Mouse (Mus musculus): ENCODE measurements around the gene Fhdc1. TPM values are rescaled to one million over a fixed set of nuclear protein-coding genes. Genes with fewer than 3 reads are reported as not detected.

The Fhdc1 gene
- polyA plus RNA-seq, 1 experiment from 2014 or later = 13.6 TPM

DNA sequence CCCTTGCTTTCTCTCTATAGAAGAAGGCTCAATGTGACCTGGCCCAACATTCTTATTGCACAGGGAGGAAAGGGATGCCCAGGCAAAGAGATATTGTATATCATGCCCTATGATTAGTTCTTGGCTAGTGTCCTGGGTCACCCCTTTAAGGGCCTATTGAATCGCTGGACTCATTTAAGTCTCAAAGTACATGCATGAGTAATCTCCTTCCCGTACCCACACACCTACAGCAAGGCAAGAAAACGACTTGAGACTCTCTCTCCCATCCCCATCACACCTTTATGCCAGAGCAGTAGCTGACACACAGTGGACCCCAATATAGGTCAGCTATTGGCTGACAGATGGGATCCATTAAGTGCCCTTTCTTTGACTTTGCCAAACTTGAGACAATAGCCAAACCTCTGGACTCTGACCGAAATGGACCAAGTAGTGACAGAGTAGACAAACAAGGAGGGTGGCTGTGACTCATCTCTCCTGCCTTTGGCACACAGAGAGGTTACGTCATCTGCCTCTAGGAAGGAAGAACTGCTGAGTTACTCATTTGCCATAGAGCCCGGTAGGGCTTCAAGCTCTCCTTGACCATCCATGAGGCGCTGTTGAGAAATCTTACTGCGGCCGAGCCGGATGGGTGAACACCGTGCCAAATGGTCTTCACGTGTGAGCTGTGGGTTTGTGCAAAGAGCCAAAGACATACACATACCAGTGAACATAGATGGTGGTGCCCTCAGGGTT, 51.1 kb downstream of the Fhdc1 start:
- peak; percentile 25; the same call in 1 of the 2 replicates for ATAC-seq (ENCODE audit: insufficient read depth, low FRiP score, low read depth)
- Histone ChIP-seq H3K4me2 (no peak overlapping the region), H3K9ac (no peak overlapping the region), H3K27ac (peak overlapping the region; percentile 23; the same call in 1 of the 2 replicates), H3K27me3 (replicated peaks) (no peaks in the 10 kb centered on the region), H3K4me1 (peaks cover 20% of the 10 kb centered on the region), H3K36me3 (no peaks in the 10 kb centered on the region), H3K4me3 (replicated peaks) (no peak overlapping the region), H3K9me3 (no peaks in the 10 kb centered on the region)
- WGBS = 81% methylated on average over 12 of the region's 12 CpGs

- Histone ChIP-seq H3K9ac (no peak overlapping the region), H3K27me3 (replicated peaks) (no peaks in the 10 kb centered on the region), H3K4me2 (no peak overlapping the region), H3K4me3 (replicated peaks) (no peak overlapping the region), H3K36me3 (no peaks in the 10 kb centered on the region), H3K27ac (peak overlapping the region; percentile 60), H3K4me1 (peaks cover 20% of the 10 kb centered on the region), H3K9me3 (no peaks in the 10 kb centered on the region)
- 54% methylated on average over 5 of the region's 5 CpGs for WGBS
- ATAC-seq (ENCODE audit: insufficient read depth, low FRiP score, low read depth) = peak; percentile 82
Observed at GRCm38 (mm10) chr3:84427779-84428178, 52.5 kb downstream of the Fhdc1 start.

GRCm38 (mm10) chr3:84422340-84422739, 57.9 kb downstream of the Fhdc1 start:
- Histone ChIP-seq H3K4me1 (no peaks in the 10 kb centered on the region), H3K4me2 (no peak overlapping the region), H3K36me3 (no peaks in the 10 kb centered on the region), H3K27ac (no peak overlapping the region), H3K9ac (no peak overlapping the region), H3K27me3 (replicated peaks) (no peaks in the 10 kb centered on the region), H3K4me3 (replicated peaks) (no peak overlapping the region), H3K9me3 (no peaks in the 10 kb centered on the region)
- no peak for ATAC-seq (ENCODE audit: insufficient read depth, low FRiP score, low read depth)
- WGBS = 48% methylated on average over 5 of the region's 5 CpGs

- WGBS = 58% methylated on average over 4 of the region's 4 CpGs
- Histone ChIP-seq H3K36me3 (no peaks in the 10 kb centered on the region), H3K27ac (no peak overlapping the region), H3K9me3 (no peaks in the 10 kb centered on the region), H3K9ac (no peak overlapping the region), H3K27me3 (replicated peaks) (no peaks in the 10 kb centered on the region), H3K4me2 (no peak overlapping the region), H3K4me3 (replicated peaks) (no peak overlapping the region), H3K4me1 (peaks cover 4% of the 10 kb centered on the region; the same call in 1 of the 2 replicates)
- ATAC-seq (ENCODE audit: insufficient read depth, low FRiP score, low read depth) = peak; percentile 17; the same call in 1 of the 2 replicates
Observed at GRCm38 (mm10) chr3:84413868-84414267, 66.4 kb downstream of the Fhdc1 start.

DNA sequence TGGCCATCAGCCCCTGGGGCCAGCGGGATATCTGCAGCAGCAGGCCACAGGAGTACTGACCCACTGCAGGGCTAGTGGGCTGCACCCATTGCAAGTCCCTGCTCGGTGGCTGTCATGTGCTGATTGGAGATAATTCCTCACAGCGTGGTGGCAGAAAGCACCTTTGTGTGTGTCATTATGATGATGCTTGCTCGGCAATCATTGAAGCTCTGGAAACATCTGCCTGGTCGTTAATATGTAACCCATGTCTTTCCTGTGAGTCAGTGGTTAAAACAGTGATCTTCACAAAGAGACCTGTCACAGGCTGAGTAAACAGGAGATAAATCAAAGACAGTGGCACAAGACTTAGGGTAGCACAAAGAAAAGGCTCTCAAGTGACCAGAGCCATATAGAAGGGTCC, 67.3 kb downstream of the Fhdc1 start:
- H3K4me3 ChIP-seq (replicated peaks) = no peak overlapping the region
- no peak overlapping the region for H3K9ac ChIP-seq
- no peak overlapping the region for H3K27ac ChIP-seq
- no peaks in the 10 kb centered on the region for H3K9me3 ChIP-seq
- H3K4me2 ChIP-seq = no peak overlapping the region
- ATAC-seq (ENCODE audit: insufficient read depth, low FRiP score, low read depth) = no peak
- no peaks in the 10 kb centered on the region for H3K27me3 ChIP-seq (replicated peaks)
- WGBS = 45% methylated on average over 5 of the region's 5 CpGs
- peaks cover 4% of the 10 kb centered on the region; the same call in 1 of the 2 replicates for H3K4me1 ChIP-seq
- no peaks in the 10 kb centered on the region for H3K36me3 ChIP-seq

GRCm38 (mm10) chr3:84409474-84409862, 70.8 kb downstream of the Fhdc1 start:
- WGBS = 76% methylated on average over 3 of the region's 3 CpGs
- H3K27me3 ChIP-seq (replicated peaks) = no peaks in the 10 kb centered on the region
- 0 out of 2 replicates have a peak overlapping the region, but pooled peaks have one; percentile 16 for H3K27ac ChIP-seq
- no peak overlapping the region for H3K4me3 ChIP-seq (replicated peaks)
- no peaks in the 10 kb centered on the region for H3K36me3 ChIP-seq
- no peak overlapping the region for H3K9ac ChIP-seq
- no peaks in the 10 kb centered on the region for H3K9me3 ChIP-seq
- H3K4me2 ChIP-seq = no peak overlapping the region
- ATAC-seq (ENCODE audit: insufficient read depth, low FRiP score, low read depth) = no peak
- H3K4me1 ChIP-seq = peaks cover 4% of the 10 kb centered on the region; the same call in 1 of the 2 replicates

DNA sequence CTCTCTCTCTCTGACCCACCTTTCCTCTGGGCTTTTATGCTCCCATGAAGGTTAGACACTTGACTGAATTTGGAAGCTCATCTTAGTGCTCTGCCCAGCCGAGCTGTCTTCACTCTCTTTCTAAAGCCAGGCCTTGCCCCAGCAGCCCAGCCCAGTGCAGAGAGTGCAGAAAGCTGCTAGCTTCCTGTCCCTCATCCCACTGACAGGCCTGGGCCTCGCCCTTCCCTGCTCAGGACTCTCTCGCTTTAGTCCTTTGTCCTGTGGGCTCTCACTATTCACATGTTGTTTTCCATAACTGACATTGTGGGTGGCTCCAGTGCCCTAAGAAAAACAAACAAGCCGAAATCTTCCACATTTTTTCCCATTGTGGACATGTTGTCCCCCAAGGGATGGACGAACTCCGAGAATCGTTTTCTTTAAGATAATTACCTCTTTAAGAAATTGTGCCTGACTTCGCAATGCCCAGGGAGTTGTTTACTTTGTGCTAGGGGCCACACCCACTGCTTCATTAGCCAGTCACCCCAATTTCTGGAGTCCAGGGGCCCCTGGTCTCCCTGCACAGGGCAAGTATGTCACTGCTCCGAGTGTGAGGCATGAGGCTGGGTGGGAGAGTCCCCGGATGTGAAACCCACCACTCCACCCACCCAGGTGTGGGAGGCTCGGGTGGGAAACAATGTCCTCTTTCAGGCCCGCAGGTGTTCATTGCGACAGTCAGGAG, 71.3 kb downstream of the Fhdc1 start:
- Histone ChIP-seq H3K4me1 (peaks cover 4% of the 10 kb centered on the region; the same call in 1 of the 2 replicates), H3K4me2 (no peak overlapping the region), H3K27me3 (replicated peaks) (no peaks in the 10 kb centered on the region), H3K9me3 (no peaks in the 10 kb centered on the region), H3K4me3 (replicated peaks) (no peak overlapping the region), H3K9ac (no peak overlapping the region), H3K27ac (0 out of 2 replicates have a peak overlapping the region, but pooled peaks have one; percentile 16), H3K36me3 (no peaks in the 10 kb centered on the region)
- peak; percentile 20; the same call in 1 of the 2 replicates for ATAC-seq (ENCODE audit: insufficient read depth, low FRiP score, low read depth)
- WGBS = 48% methylated on average over 13 of the region's 13 CpGs

- 57% methylated on average over 4 of the region's 4 CpGs for WGBS
- Histone ChIP-seq H3K36me3 (no peaks in the 10 kb centered on the region), H3K4me1 (peaks cover 4% of the 10 kb centered on the region; the same call in 1 of the 2 replicates), H3K4me3 (replicated peaks) (no peak overlapping the region), H3K9me3 (no peaks in the 10 kb centered on the region), H3K27ac (no peak overlapping the region), H3K4me2 (no peak overlapping the region), H3K9ac (no peak overlapping the region), H3K27me3 (replicated peaks) (no peaks in the 10 kb centered on the region)
- ATAC-seq (ENCODE audit: insufficient read depth, low FRiP score, low read depth) = no peak
Observed at GRCm38 (mm10) chr3:84405523-84405922, 74.7 kb downstream of the Fhdc1 start.

DNA sequence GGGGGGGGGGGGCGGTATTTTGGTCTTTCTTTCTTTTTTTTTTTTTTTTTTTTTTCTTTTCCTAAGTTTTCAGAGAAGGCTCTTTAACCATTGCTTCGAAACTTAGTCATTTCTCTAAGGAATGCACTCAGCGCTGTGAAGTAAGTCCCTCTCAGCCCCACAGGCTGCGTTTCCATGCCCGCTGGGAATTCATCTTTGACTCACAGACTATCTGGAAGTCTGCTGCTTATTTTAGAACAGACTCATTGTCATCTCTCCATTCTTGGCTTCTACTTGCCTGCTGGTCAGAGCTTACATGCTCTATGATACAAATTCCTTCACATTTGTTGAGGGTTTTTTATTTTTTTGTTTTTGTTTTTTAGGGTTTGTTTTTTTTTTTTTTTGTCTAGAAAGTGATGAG, 76.8 kb downstream of the Fhdc1 start:
- Histone ChIP-seq H3K4me3 (replicated peaks) (no peak overlapping the region), H3K4me1 (no peaks in the 10 kb centered on the region), H3K27me3 (replicated peaks) (no peaks in the 10 kb centered on the region), H3K27ac (no peak overlapping the region), H3K9me3 (no peaks in the 10 kb centered on the region), H3K36me3 (no peaks in the 10 kb centered on the region), H3K9ac (no peak overlapping the region), H3K4me2 (no peak overlapping the region)
- 47% methylated on average over 5 of the region's 5 CpGs for WGBS
- no peak for ATAC-seq (ENCODE audit: insufficient read depth, low FRiP score, low read depth)

DNA sequence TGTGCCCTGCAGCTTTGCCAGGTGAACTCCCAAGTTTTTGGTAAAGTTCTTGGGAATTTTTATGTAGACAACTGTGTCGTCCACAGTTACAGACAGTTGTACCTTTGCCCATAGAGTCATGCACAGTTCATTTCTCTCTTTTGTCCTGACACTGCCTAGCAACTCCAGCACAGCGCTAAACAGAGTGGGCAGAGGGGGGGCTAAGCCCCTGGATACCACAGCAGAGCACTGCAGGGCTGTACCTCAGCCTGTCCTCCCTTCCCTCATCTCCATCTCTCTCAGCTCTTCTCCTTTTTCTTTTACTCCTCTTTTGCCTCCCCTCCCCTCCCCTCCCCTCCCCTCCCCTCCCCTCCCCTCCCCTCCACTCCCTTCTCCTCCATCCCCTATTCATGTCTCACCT, 77.5 kb downstream of the Fhdc1 start:
- H3K4me2 ChIP-seq = no peak overlapping the region
- 40% methylated on average over 2 of the region's 2 CpGs for WGBS
- no peak overlapping the region for H3K4me3 ChIP-seq (replicated peaks)
- H3K27ac ChIP-seq = no peak overlapping the region
- no peaks in the 10 kb centered on the region for H3K9me3 ChIP-seq
- H3K4me1 ChIP-seq = no peaks in the 10 kb centered on the region
- no peak for ATAC-seq (ENCODE audit: insufficient read depth, low FRiP score, low read depth)
- no peaks in the 10 kb centered on the region for H3K27me3 ChIP-seq (replicated peaks)
- H3K9ac ChIP-seq = no peak overlapping the region
- H3K36me3 ChIP-seq = no peaks in the 10 kb centered on the region

DNA sequence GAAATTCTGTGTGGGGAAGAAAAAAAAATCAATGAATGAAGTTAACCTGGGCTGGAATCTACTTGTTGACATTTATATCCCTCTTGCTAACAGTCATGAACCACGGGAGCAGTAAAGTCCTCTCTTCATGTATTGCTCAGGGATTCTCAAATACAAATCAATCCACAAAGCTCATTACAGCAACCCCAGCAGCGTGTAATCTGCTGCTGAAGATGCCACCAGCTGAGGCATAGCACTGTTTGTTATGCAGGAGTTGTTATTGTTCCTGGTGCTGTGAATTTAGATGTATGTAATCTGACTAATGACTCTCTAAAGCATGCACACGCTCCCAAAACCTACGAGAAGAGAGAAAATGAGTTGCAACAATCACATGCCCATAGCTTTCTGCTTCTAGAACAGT, 82.3 kb downstream of the Fhdc1 start:
- no peak overlapping the region for H3K4me2 ChIP-seq
- no peaks in the 10 kb centered on the region for H3K36me3 ChIP-seq
- H3K4me1 ChIP-seq = no peaks in the 10 kb centered on the region
- H3K27ac ChIP-seq = no peak overlapping the region
- no peaks in the 10 kb centered on the region for H3K27me3 ChIP-seq (replicated peaks)
- no peak overlapping the region for H3K4me3 ChIP-seq (replicated peaks)
- no peak overlapping the region for H3K9ac ChIP-seq
- ATAC-seq (ENCODE audit: insufficient read depth, low FRiP score, low read depth) = no peak
- no peaks in the 10 kb centered on the region for H3K9me3 ChIP-seq
- WGBS = 70% methylated on average over 4 of the region's 4 CpGs

GRCm38 (mm10) chr3:84396240-84396639, 84.0 kb downstream of the Fhdc1 start:
- Histone ChIP-seq H3K9ac (no peak overlapping the region), H3K9me3 (no peaks in the 10 kb centered on the region), H3K27me3 (replicated peaks) (no peaks in the 10 kb centered on the region), H3K27ac (no peak overlapping the region), H3K4me3 (replicated peaks) (no peak overlapping the region), H3K4me2 (no peak overlapping the region), H3K36me3 (no peaks in the 10 kb centered on the region), H3K4me1 (no peaks in the 10 kb centered on the region)
- WGBS = 84% methylated on average over 2 of the region's 2 CpGs
- no peak for ATAC-seq (ENCODE audit: insufficient read depth, low FRiP score, low read depth)

All from stomach, embryonic 15.5 days (tissue).